Mouse (Mus musculus) heart, postnatal 0 days (tissue): ENCODE data around the gene Efcab9.

Source experiments
- CTCF ChIP-seq: IDR thresholded peaks from 2 replicates; pipeline ENCODE4 v1.5.1; 2016; ENCODE audit warnings: antibody characterized with exemption, control low read depth, low read depth
- EP300 ChIP-seq: IDR thresholded peaks from 2 replicates; pipeline ENCODE4 v1.6.1; 2016; ENCODE audit warnings: antibody characterized with exemption, low read depth

GRCm38 (mm10) chr11:32576760-32577050 lies 44.8 kb upstream of the Efcab9 start:
- TF ChIP-seq EP300: no peak
- no peak for TF ChIP-seq CTCF
